Mouse (Mus musculus) lung, adult 2 months (tissue): ENCODE data around the gene Sgcd. TPM values are rescaled to one million over a fixed set of nuclear protein-coding genes. Genes with fewer than 3 reads are reported as not detected.
"Not testable (repeated sequence)": the region's sequence is repeated elsewhere in the genome, so short reads cannot be mapped to it uniquely, and the experiment has no call there.

ENCODE experiments used
- DNase-seq: peaks from one replicate; pipeline ENCODE4 v3.0.0; 2022
- H3K4me1 ChIP-seq: fragments of 200-500 bp; 2 replicates; pipeline ENCODE4 v1.6.1; 2011; ENCODE audit warnings: low read length; ENCODE audit not compliant: control insufficient read depth, insufficient read depth
- H3K4me3 ChIP-seq: fragments of 200-500 bp; replicated peaks from 2 replicates; pipeline ENCODE3; 2011; ENCODE audit warnings: low read depth, mild to moderate bottlenecking, control low read depth, low read length; ENCODE audit errors: extremely low read depth
- CTCF ChIP-seq: fragments of 200-500 bp; IDR thresholded peaks from 2 replicates; pipeline ENCODE4 v1.5.1; 2011; ENCODE audit warnings: mild to moderate bottlenecking, low read length, control low read depth; ENCODE audit not compliant: insufficient read depth
- POLR2A ChIP-seq: fragments of 200-500 bp; IDR thresholded peaks from 2 replicates; pipeline ENCODE4 v1.6.1; 2011; ENCODE audit warnings: low read depth, mild to moderate bottlenecking, control low read depth, low read length, borderline replicate concordance; ENCODE audit errors: extremely low read depth
- WGBS: fragments of 180-500 bp; shearing (Covaris S2); methylation state at CpG from one replicate; pipeline ENCODE4 v1.1.7; 2018; 5-methylcytosine and 5-hydroxymethylcytosine counted together
- polyA plus RNA-seq: library from polyadenylated mRNA; depleted of rRNA; stranded (reverse); fragments of >200 nt; gene quantifications from 2 replicates; pipeline ENCODE4 v1.2.3, GENCODE M21; 2012

Sgcd gene
- polyA plus RNA-seq, 1 experiment, result 1.0 TPM

DNA sequence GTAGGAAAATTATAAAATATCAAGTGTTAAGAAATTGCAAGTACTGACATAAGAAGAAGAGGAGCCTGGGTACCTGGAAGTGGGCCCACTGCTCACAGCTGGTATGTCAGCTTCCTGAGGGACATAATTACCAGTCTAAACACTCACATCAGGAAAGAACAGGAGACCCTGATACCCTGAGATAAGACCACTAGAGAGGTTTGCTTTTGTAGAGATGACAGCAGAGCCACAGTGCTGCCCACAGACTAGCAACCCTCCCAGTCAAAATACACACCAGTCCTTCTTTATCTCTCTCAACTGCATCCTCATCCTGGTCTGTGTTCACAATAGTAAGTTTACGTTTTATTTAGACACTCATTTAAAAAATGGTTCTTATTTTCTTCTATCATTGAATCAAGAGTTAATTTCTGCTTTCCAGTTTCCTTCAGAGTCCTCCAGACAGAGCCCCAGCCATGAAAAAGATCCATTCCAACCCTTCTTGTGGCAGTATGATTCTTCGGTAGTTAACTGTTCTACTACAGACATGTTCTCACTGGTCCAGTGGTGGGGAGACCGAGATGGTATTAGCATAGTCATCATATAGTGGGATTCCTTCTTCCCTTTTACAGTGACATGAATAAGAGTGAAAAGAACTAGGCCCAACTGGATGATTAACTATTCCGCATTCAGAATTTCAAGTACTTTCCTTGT lies 211.4 kb downstream of the Sgcd start:
- DNase-seq, result no peak
- H3K4me3 ChIP-seq, result no peak overlapping the region
- 70% methylated on average over 4 of the region's 4 CpGs for WGBS
- TF ChIP-seq POLR2A (no peak), CTCF (no peak)
- H3K4me1 ChIP-seq, result no peaks in the 10 kb centered on the region

DNA sequence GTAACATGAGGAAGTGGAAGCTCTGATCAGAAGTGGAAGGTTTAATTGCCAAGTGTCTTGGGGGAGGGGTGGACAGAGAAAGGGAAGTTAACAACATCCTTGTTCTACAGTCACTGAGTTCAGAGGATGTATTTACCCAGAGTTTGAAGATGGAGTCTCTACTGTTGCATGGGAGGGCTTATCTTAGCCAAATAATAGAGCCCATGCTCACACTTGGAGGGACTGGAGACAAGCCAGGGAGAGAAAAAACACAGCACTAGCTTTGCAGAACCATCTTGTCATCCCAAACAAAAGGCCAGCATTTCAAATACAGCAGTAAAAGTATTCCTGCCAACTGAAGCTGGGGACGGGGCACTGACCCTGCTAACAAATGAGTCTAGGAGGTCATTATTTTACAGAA lies 212.8 kb downstream of the Sgcd start:
- WGBS, result 32% methylated on average over 1 of the region's 1 CpGs
- Histone ChIP-seq H3K4me3 (no peak overlapping the region), H3K4me1 (no peaks in the 10 kb centered on the region)
- no peak for TF ChIP-seq CTCF
- no peak for TF ChIP-seq POLR2A
- no peak for DNase-seq

DNA sequence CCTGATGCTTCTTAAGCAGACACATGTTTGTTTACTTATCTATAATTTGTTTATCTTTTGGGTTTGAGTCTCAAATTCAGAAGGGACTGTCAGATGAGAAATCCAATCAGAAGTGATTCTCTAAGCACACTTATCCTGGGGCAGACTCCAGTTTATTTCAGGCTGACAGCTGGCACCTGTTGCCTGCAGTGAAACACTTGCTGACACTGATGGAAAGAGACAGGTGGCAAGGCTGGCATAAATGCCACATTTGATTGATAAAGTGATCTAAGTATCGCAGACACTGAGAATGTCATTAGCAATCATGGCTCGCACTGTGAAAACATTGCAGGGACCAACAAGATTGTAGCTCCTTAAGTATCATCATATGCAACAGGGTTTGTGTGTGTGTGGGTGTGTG lies 222.9 kb downstream of the Sgcd start:
- WGBS, result 47% methylated on average over 2 of the region's 2 CpGs

GRCm38 (mm10) chr11:47763569-47763968 lies 225.2 kb downstream of the Sgcd start:
- not testable (repeated sequence) for H3K4me3 ChIP-seq, DNase-seq, H3K4me1 ChIP-seq
- WGBS, result 76% methylated on average over 3 of the region's 3 CpGs

More for the DNA sequence above, 222.9 kb downstream of the Sgcd start:
- TF ChIP-seq POLR2A, result no peak
- no peak for TF ChIP-seq CTCF
- Histone ChIP-seq H3K4me3 (no peak overlapping the region), H3K4me1 (no peaks in the 10 kb centered on the region)
- DNase-seq, result no peak

GRCm38 (mm10) chr11:47759015-47759414 lies 229.8 kb downstream of the Sgcd start:
- no peak for DNase-seq
- WGBS, result 78% methylated on average over 4 of the region's 4 CpGs
- TF ChIP-seq POLR2A (no peak), CTCF (no peak)
- no peak overlapping the region for H3K4me3 ChIP-seq
- H3K4me1 ChIP-seq, result no peaks in the 10 kb centered on the region

DNA sequence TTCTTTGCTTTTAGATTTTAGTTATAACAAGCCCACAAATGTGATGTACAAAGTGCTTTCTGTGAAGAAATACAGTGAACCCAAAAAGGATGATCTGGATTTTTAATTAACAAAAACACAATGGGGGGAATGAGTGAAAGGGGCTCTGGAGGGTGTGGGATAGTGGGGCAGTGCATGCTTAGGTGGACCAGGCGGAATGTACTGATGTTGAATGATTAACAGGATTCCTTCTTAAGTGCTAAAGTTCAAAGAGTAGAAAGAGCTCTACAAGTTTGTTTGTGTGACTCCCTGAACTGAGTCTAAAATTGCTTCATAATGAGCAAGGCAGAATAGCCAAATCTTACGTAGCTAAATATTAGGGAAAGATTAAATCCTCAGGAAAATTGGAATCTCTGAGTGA lies 246.0 kb downstream of the Sgcd start:
- 43% methylated on average over 2 of the region's 2 CpGs for WGBS
- no peak for DNase-seq
- TF ChIP-seq CTCF, result no peak
- no peak for TF ChIP-seq POLR2A
- H3K4me1 ChIP-seq, result no peaks in the 10 kb centered on the region
- no peak overlapping the region for H3K4me3 ChIP-seq

DNA sequence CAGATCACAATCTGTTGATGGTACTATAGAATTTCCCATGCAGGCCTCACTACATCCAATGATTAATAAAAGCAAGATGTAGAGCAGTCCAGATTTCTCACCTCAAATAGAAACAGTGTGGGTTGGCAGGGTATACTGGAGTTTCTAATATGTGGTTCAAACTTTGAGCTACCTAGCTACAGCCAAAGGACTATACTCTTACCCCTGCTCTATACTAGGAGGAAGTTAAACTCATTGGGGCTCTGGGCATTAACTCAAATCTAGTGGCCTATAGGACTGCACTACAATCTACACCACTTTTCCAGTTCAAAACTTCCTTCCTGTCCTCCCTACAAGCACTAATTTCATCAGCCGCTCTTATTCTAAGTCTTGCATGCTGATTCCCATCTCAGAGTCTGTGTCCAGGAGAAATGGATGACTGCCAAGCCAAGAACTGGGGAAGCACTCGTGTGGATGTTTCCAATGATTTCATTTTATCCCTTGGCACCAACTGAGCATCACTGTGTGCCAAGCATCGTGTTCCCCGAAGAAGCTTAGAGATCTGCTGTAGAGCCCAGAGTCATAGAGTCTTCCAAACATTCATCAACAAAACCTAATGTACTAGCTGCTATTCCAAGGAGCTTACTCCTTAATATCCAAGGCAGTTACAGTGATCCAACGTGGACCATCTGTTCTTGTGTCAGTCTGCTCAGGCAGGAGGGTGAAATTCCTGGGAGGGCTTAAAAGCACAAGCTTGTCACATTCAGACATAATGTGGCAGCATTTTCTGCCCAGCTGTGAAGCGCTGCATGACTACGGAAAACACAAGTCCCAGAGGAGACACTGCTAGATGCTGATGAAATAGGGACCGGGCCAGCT lies 283.6 kb downstream of the Sgcd start:
- WGBS, result 65% methylated on average over 8 of the region's 8 CpGs
- no peak for TF ChIP-seq POLR2A
- TF ChIP-seq CTCF, result no peak
- Histone ChIP-seq H3K4me1 (no peaks in the 10 kb centered on the region), H3K4me3 (no peak overlapping the region)
- no peak for DNase-seq

- whole genome bisulfite sequencing, result 79% methylated on average over 1 of the region's 1 CpGs
- Histone ChIP-seq H3K4me1 (no peaks in the 10 kb centered on the region), H3K4me3 (no peak overlapping the region)
- DNase-seq, result no peak
- TF ChIP-seq POLR2A, result no peak
Observed at GRCm38 (mm10) chr11:47695611-47696010, 293.2 kb downstream of the Sgcd start.

GRCm38 (mm10) chr11:47658135-47658534 lies 330.6 kb downstream of the Sgcd start:
- 0% methylated on average over 1 of the region's 1 CpGs for WGBS
- Histone ChIP-seq H3K4me3 (no peak overlapping the region), H3K4me1 (no peaks in the 10 kb centered on the region)
- TF ChIP-seq POLR2A (no peak), CTCF (peak; percentile 42)
- peak; percentile 10 for DNase-seq

DNA sequence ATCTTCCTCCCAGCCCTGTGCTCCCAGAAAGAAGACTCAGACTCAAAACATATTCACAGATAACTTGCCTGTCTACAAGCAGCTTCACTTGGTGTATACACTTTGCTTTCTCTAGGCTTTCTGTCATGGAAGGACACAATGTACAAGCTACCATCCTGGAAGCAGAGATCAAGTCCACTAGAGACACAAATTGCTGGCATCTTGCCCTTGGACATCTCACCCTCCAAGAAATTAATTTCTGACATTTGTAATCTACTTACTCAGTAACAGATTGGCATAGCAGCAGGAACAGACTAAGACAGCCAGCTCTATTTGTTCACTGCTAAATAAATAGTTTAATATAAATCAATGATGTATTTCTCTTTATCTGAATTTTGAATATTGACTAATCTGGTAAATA lies 342.9 kb downstream of the Sgcd start:
- no peak for TF ChIP-seq CTCF
- no peak for TF ChIP-seq POLR2A
- no peak overlapping the region for H3K4me3 ChIP-seq
- H3K4me1 ChIP-seq, result no peaks in the 10 kb centered on the region
- DNase-seq, result no peak
